Mouse (Mus musculus) frontal cortex, postnatal 14 days (tissue): ENCODE measurements around the gene Clic4.

Source experiments
- DNase-seq, 2 experiments: peaks; one replicate each; pipeline ENCODE4 v3.0.0; 2022; ENCODE audit warnings: low spot score in 2 of 2

Gene Clic4

DNA sequence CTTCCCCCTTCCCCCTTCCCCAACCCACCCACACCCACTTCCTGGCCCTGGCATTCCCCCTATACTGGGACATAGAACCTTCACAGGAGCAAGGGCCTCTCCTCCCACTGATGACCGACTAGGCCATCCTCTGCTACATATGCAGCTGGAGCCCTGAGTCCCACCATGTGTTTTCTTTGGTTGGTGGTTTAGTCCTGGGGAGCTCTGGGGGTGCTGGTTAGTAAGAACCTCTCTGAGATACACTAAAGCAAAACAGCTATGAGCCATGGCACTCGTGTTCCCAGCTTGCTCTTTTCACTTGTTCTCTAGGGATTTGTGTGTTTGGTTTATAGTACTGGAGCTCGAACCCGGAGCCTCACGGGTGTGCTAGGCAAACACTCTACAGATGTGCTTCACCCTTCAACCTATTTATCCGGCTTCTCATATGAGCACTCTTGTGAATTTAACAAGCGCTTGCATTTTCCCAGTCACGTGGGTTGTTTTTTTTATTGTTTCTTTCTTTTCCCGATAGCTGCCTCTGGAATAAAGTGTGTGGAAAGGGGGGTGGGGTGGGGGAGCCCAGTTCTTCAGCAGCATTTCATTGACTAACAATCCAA is 14.6 kb downstream of the Clic4 start:
- no peak for DNase-seq

DNA sequence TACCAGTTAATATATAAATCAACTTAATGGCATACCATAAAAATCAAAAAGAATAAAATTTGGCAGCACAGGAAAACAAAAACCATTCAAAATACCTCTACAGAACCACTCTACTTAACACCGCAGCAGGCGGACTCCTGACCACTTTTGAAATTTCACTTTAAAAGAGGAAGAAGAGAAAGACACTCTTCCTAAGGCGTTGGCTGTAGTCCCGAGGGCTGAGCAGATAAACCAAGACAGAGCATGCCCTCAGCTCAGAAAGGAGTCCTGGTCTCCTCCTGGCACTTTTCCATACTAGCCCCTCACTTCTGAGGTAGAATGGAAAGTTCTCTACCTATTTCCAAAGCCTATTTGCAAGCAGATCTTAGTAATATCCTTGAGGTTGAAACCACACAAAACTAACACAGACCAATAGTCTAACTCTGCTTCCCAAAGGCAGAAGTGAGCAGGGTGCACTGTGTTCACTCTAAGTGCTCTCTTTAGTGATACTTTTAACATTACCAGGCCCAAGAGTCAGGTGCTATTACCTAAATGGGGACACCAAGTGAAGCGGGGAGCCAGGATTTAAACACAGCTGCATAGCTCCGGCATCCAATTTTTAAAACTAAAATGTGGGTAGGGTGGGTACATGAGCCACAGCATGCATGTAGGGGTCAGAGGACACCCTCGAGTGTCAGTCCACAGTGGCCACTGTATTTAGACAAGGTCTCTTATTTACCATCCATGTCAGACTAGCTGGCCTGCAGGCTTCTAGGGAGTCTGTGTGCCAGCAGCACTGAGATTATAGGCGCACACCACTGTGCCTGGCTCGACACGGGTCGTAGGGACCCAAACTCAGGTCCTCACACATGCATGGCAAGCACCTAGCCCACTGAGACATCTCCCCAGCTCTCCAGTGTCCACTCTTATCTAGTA is 15.8 kb downstream of the Clic4 start:
- DNase-seq = no peak

DNA sequence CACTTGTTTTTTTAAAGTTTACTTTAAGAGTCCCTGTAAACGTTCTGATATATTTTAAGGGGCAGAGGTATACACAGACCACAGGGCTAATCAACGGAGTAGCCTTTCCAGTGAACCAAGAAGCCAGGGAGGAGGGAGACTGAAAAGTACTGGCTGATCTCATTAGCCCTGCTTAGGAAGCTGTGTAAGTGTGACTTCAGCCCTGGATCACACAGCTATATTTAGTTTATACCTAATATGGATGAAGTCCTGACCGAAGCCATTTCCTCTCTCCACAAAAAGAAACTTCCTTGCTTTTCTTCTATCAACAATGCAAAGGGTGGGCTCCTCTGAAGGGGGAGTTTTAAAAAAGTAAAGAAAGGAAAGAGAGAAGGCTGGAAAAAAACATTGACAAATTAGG is 17.8 kb downstream of the Clic4 start:
- DNase-seq = no peak

DNA sequence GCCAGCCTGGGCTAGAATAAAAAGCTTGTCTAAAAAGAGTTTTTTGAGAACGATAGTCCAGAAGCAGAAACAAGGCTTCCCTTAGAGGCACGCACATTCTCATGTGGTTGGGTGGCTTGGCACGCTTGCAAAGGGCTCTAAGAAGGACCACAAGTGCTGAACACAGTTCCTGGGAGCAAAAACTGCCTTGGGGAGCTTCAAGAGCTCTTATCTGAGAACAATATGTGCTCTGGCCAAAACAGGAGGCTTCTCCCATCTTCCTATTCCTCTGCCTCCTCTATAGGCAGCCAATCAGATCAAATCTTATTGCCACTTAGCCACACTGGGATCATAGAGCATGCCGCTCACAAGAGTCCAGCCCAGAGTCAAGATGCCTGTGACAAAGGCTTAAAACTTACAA is 18.3 kb downstream of the Clic4 start:
- no peak for DNase-seq

DNA sequence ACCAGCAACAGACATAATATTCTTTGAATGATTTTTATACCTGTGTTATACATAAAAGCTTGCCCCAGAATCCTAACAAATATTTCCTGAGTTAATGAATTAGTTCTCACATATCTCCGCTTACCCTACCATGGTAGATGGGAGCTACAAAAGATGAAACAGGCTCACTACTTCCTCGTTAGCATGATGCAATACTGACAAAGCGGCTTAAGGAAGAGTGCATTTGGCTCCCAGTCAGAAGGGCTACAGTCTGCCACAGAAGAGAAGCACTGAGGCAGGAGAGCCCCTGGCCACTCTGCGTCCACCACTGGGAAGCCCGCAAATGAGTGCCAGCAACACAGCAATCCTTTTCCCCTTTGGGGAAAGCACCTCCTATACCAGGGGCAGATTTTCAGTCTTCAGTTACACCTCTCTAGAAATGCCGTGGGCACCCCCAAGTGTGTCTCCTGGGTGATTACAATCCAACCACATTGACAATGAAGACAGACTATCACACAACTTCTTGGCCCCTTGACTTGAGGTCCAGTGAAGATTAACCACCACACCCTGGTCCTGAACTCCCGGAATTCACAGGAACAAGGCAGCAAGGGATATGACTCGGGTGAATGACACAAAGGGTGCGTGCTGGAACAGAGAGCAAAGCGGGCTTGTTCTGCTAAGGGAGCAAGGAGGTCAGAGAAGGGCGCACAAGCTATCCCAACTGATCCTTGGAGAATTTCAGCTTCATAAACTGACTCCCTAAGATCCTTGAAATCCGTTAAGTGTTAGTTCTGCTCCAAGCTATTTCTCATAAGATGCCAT is 19.2 kb downstream of the Clic4 start:
- no peak for DNase-seq

DNA sequence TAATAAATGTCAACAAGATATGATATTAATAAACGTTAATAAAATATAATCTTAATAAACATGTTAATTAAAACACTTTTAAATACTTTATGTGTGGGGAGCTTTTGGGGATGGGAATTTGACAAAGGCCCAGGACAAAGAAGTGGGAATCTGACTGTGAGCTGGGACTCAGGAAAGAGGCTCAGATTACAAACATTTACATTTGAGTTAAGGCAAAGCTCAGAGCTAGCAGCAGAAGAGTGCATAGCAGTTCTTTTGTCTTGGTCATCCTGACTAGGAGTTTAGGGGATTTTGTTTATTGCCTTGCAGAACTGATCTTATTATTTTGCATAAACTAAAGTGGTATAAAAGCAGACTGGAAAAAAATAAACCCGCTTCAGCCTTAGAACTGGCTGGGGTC is 20.8 kb downstream of the Clic4 start:
- no peak for DNase-seq

DNA sequence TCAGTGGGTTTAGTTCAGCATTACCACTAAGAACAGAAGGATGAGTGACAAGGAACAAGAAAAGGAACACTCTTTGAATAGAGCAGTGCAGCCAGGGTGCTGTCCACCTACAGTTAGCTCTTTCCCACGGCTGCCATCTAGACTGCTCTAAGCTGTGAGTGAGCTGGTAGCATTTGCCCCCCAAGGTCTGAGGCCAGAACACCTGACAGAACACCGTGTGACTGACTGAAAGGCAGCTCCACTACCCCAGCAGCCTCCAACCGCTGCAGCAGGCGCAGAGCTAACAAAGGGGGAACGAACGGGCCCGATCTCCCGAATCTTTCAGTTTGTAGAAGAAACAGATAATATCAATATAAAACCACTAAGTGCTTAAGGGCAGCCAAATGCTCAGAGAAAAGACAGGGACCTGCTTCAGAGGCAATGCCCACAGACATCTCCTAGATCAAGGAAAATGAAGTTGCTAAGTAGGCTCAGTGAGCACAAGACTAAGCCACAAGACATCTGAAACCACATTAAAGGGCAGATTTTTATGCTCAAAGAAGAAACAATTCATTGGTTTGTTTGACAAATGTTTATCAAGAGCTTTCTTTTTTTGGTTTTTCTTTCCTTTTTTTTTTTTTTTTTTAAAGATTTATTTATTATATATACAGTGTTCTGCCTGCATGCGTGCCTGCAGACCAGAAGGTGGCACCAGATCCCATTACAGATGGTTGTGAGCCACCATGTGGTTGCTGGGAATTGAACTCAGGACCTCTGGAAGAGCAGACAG is 24.2 kb downstream of the Clic4 start:
- DNase-seq = no peak

DNA sequence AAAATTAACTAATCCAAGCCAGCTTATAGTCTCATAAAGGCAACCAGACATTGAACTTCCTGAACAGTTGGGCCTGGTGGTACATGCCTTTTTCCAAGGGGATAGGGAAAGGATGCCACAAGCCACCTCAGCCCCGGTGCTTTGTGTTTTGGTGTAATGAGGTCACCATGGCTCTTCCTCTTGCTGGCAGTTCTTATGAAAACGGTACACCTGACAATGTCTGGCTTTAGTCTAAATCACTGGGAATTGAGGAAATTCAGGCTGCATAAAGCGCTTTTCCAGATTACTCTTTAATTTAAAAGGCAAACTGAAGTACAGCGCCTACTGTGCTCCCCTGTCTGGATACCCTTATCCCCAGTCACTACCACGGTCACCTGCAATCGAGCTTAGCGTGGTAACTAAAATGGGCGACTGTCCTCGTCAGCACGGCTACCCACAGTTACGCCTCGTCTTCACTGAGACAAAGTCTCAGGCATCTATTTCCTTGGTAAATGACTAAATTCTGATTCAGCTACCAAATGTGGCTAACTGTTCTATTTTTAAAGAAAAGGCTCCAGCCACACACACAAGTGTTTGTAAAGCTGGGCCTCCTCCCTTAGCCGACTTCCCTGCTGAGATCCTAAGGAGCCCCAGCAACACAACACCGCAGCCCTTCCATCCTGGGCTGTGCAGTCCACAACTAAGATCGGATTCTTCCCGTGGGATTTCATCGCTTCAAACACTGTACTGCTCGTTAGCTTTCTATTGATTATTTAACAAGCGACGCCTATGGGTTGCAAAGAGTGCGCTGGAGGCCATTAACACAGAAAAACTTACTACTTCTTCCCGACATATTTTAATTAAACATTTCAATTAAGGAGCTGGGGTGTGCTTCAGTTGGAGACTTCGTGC is 25.5 kb downstream of the Clic4 start:
- DNase-seq = no peak

DNA sequence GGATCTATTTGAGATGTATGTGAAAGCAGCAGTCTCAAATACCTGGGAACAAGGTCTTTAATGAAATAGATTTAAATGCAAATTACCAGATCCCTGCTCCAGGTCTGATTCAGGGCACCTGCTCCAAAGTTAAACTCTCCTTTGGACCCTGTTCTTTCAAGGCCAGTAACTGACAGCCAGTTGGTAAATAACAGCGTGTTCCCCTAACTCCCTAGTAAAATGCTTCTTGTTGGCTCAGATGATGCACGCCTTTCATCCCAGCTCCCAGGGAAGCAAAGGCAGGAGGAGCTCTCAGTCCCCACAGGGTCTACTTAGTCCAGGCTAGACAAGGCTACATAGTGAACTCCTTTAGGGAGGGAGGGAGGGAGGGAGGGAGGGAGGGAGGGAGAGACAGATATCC is 26.2 kb downstream of the Clic4 start:
- DNase-seq = no peak

DNA sequence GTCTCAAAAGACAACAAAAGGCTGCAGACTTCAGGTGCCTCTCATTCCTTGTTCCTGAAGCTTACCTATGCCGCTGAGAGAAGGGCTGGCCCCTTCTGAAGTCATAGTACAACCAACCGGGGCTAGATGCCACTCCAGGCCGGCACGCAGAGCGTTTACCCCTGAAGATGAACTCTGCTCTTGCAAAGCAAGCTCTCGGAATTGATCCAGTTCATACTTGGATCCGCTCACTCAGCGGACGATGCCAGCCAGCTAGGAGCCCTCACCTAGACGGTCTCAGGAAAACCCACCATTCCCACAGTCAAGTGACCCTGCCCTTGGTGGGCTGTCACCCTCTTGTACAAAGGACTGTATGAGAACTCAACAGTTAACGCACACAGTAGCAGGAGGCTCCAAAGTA is 26.8 kb downstream of the Clic4 start:
- DNase-seq = no peak

DNA sequence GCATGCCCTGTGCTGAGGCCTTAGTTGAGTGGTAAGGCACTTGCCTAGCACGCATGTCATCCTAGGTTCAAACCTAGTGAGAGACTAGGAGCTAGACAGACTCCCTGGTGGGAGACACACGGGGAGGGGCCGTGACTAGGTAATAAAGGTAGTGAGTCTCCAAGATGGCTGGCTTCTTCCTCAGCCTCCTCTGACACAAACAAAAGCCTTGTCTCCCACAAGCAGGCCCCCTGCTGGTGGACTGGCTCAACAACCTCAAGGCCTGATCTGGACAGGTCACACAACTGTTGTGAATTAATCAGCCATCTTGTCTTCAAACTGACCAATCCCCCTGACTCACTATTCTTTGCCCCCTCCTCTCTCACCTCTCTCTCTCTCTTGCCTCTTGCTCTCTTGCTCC is 28.3 kb downstream of the Clic4 start:
- DNase-seq = no peak

DNA sequence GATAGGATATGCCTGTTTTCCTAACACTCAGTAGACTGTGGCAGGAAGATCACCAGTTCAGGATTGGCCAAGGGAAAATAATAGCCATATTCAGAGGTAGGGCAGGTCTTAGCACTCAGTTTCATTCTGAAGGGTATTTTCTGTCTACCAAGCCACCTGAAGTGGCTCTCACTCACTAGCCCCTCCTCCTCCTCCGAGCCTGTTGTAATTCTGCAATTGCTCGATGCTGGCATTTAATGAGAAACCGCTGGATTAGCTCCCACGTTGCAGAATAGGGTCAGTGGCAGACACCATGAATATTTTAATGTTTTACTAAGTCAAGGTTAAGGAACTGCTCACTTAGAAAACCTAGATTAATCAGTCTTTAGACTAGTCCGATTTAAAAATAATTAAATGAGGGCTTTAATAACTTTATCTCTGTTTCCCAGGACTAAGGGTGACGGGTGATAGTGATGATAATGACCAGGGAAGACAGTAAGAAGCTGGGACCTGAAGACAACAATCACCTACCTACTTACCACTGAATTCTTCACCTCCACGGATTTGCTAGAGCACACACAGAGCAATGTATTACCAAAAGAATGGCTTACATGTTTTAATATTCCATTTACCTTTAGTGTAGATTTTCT is 29.6 kb downstream of the Clic4 start:
- DNase-seq = no peak

DNA sequence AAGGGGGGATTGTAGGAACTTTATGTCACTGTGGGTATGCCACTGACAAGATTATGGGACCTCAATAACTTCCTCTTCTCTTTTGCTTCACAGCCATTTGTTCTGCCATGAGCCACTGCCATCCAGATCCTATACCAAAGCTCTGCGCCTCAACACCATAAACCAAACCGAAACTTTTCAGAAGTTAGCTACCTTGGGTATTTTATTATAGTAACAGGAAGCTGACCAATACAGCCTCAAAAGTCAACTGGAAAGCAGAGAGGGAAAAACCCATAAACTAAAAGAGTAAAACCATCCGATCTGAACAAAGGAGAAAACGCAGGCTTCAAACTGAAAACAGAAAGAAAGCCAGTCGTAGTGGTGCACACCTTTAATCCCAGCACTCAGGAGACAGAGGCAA is 30.2 kb downstream of the Clic4 start:
- no peak for DNase-seq

DNA sequence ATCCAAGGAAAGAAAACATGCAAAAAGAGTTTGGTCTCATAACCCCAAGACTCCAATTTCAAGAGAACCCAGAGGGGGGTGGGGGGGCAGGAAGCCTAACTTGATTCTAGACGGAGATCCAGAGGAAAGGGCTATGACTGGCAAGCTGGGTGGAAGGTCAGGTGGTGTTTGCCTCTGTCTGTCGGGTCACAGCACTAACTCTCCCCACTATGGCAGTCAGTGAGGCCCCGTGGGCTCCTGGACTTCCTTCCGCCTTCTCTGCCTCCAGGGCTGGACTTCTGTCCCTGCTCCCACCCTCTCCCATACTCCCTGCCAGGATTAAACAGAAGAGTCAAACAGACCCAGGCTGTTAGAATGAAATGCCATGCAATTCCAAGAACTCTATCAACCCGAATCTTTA is 30.9 kb downstream of the Clic4 start:
- no peak for DNase-seq

DNA sequence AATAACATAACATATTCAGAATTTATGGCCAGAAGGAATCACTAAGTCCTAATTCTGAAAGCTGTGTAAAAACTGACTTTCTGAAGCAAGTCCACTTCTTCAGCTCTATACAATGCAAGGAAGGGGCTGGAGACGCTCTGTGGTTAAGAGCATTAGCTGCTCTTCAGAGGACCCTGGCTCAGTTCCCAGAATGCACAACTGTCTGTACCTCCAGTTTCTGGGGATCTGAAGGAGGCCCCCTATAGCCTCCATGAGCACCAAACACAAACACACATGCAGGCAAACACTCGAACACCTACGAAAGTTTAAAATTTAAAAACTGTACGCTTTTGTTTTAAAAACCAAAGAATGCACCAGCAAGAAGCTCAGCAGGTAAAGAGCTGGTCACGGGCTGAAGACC is 31.5 kb downstream of the Clic4 start:
- DNase-seq = no peak

DNA sequence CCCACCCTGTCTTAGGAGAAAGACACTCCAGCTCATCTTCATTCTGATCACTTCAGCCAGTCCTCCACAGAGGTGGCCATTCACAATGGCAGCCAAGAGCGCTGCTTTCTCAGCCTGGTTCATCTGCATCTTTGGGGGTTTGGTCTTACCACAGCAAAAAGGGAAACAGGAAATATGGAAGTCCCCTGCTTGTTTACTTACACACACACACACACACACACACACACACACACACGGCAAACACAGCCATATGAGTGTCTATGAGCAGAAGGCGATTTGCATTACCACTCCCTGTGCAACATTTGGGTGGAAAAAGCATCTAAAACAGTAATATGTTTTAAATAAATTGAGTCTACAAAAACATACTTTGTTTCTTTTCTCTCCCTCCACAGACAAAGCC is 32.3 kb downstream of the Clic4 start:
- no peak for DNase-seq

DNA sequence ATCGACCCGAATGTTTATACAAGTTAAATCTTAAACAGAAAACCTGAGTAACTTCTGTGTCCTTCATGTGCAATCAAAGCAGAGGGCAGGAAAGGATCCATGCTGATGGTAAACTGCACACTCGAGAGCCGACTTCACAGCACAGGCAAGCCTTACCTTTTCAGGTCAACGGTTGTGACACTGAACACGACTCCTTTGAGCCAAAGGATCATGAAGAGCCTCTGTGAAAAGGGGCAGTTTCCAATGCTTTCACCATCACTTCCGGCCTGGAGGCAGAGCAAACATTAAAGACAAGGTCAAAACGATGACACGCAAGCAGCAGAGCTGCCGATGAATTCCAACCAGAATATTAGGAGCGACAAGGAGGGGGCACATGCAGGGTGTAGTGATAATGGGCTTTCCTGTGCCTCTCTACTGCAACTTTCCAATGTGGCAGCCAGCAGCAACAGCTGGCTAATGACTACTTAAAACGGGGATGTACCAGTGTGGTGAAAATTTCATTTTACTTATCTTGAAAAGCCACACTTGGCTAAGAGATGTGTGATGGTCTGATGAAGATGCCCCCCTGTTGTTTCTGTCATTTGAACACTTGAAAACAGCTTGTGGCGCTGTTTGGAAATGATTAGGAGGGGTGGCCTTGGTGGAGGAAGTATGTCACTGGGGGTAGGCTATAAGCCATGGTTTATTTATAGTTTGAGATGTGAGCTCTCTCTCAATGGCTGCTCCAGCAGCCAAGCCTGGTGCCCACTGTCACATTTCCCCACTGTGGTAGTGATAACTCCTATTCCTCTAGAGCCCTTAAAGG is 33.7 kb downstream of the Clic4 start:
- no peak for DNase-seq

DNA sequence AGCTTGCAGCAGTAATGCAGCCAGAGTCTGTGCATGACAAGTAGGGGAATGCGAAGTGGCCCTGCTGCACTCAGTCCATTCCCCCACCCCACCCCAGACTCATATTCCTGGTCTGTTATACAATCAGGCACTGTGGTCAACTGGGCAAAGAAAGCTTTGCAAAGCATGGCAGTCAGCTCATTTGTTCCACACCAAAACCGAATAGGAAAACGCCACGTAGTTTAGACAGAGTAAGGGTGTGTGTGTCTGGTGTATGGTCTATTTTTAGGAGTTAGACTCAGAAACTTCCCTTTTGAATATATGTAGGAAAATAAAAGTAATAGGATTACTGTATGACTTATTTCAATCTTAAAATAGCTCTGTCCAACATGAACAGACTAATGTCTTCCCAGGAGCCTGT is 36.0 kb downstream of the Clic4 start:
- DNase-seq = no peak

DNA sequence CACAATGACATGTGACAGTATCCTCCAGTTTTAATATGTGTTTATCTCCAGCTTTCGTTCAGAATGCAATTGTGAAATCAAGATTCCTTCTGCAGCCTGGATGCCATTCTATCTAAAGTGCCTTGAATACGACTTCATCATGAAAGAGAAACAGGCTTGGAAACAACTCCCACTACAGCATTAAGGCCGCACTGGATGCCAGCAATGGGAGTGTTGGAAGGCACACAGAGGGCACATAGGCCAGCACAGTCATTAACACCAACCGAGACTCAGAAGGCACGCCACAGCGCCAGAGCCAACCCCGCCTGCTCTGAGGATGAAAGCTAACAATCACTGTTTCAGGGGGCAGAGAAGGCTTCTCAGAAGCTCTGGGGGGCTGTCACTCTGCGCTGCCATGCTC is 37.1 kb downstream of the Clic4 start:
- DNase-seq = no peak

DNA sequence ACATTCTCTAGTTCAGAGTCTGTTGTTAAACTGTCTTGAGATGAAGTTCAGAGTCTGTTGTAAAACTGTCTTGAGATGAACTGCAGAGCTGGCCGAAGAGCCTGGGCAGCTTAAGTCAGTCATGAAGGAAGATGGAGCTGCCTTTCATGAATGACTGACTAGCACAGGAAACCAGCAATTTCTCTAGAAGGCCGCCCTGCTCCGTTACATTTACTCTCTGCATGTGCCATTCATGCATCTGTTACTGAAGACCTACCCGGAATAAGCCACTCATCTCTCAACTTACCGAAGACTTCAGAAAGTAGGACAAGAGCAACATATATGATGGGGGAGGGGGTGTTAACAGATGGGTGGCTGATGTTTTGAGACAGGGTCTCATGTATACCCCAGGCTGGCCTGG is 40.1 kb downstream of the Clic4 start:
- no peak for DNase-seq
